Mouse (Mus musculus) testis, postnatal 14 days (tissue): Measurements from ENCODE around the gene Pif1.

Experiments used
- DNase-seq: peaks from one replicate; pipeline ENCODE4 v3.0.0; 2021; ENCODE audit warnings: low spot score

Pif1 gene

DNA sequence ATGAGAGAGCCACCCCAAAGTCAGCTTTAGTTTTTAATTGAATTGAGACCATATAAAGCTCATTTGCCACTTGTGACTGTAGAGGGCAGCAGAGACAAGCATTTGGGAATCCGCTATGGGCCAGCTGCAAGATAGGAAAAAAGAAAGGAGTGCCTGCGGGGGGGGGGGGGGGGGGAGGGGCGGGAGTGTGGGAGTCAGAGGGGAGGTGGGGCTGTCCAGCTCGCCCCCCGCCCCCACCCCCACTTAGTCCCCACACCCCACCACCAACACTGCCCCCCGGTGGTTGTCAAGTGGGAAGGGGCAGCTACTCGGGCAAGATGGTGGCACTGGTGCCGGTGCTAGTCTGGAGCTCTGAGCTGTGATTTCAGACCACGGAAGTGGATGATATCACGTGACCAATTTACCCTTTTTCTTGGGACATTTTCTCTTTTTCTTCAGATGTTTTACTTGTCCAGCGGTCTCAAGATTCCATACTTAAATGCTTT is 11.8 kb downstream of the Pif1 start:
- DNase-seq: peak; percentile 62

DNA sequence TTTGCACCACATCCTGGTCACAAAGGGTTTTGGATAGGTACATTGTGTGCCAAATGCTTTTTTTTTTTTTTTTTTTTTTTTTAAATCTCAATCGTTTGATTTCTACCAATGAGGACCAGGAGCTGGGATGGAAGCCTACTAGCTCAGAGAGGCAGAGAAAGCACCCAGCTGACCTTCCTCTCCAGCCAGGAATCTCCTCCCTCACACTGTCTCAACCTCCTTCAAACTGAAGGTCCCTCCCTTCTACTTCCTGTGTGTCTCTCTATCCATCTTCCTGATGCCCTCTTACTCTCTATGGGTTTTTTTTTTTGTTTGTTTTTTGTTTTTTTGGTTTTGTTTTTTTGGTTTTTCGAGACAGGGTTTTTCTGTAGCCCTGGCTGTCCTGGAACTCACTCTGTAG is 14.0 kb downstream of the Pif1 start:
- DNase-seq: no peak

DNA sequence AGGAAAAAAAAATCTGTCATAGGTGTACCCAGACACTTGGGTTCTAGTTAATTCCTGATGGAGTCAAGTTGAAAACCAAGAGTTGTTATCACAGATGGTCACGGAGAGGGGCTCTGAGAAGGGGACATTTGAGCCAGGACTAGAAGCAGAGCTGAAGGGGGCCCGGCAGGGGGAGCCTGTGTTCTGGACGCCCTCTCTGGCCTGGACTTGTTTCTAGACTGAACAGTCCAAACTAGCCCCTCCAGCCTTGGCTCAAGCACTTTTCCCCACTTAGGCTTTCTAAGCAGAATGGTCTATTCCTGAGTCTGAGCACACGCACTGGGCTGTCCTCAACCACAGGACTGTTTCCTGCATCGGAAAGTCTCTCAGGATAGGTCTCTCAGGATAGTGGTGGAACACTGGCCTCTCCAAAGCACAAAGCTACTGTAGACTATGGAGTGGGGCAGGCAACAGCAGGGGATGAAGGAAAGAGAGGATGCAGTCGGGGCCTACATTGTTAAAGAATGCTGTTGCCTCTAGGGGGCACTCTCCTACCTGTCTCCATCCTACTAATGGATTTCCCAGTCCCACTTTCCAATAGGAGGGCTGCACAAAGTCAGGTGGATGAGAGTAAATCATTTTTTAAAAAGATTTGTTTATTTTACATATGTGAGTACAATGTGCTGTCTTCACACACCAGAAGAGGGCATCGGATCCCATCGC is 16.6 kb downstream of the Pif1 start:
- DNase-seq: no peak

DNA sequence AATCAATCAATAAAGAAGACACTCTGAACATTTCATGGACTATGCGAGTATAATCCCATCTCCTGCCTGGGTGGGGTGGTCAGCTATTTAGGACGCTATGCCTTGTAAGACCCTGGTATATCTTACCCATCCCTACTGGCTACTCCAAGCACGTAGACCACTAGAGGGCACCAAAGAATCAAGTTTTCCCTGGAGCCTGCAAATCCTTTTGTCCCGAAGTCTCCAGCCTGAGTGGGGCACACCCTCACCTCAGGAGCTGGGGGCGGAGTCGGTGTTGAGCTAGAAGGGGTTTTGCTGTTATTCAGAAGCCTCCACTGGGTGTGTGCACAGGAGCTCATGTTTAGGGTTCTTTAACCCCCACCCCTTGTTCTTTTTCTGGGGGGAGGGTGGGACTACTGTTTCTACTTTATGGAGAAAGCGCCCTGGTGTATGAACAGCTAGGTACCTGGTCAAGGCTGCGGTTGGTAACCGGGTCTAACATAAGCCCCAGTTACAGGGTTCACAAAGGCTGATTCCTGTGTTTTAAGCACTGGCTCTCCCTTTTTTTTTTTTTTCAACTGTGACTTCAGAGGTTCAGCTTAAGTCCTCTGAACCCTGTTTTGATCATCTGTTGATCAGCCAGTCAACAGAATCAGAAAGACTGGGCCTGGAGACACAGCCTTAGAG is 18.6 kb downstream of the Pif1 start:
- peak; percentile 73 for DNase-seq

DNA sequence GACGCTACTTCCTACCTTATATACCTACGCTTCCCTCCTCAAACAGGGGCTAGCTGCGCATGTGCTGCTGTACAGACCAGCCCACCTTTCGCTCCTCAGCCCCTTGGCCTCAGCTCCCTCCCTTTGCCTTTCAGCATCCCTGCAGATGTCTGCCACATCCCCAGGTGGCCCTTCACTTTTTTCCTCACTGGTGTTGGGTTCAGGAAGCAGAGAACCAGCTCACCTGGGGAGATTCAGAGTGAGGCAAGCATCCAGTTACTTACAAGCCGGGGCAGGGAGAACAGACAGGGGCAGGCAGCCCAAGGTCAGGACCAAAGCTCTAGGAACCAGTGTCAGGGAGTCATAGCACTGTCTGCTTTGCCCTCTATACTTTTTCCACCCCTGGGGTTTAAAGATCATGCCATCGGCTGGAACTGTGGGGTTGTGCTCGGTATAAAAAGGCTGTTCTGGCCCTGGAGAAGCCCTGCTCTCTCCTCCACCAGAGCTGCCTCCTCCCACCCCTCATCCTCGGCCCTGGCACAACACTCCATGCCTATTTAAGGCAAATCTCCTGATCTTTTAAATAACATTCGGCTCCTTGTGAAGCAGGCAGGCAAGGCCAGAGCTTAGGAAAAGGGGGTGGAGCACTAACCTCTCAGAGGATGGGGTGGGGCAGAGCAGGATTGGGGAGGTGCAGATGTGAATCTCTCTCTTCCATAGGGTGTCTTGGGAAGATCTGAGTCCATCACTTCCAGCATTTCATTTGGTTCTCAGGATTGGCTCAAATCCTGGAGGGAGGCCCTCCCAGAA is 19.6 kb downstream of the Pif1 start:
- no peak for DNase-seq

DNA sequence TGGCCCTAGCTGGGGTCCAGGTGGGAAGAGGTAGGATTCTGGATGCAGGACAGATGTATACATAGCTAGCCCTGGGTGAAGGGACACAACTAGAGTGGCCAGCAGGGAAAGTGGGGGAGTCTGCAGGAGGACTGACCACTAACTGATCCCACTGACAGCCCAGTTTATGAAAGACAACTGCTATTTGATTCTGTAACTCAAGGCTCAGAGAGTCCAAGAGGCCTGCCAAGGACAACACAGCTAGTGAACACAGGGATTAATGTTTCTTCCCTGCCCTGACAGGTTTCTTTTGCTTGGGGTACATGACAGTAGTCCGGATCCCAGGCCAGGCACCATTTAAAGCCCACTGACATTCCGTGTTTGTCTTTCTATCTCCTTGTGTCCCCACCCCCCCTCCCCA is 20.2 kb downstream of the Pif1 start:
- no peak for DNase-seq

DNA sequence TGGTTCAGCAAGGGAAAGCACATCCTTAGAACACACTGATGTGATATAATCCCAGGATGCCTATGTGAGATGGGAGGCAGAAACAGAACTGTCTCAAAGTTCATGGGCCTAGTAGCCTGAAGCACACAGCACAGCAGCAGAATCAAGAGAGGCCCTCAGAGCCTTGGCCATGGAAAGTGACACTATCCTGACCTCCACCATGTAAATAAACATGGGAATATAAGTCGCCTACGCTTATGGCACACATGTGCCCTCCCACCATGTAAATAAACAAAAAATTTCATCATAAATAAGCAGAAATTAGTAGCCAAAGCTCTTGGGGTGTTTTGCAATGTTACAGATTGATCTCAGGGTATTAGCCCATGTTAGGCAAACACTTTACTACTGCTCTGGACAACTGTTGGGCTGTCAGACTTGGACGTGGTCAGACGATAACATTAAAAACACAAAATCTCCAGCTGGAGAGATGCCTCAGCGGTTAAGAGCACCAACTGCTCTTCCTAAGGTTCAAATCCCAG is 25.1 kb downstream of the Pif1 start:
- DNase-seq: no peak

DNA sequence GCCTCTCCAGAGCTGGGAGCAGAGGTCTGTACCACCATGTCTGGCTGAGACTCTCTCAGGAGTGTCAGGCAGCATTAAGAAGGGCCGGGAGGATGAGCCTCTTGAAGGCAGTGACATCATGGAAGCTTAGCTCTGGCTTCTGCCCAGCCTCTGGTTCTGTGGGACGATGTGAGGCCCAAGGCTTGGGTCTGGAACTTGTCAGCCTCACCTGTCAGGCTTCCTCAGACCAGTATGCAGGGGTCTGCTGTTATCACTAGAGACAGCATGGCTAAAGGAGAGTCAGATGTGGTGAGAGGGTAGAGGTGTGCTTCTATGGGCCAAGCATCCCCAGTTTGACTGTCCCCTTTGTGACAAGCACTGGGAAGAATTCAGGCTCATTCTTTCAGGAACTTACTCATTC is 26.1 kb downstream of the Pif1 start:
- DNase-seq: no peak

DNA sequence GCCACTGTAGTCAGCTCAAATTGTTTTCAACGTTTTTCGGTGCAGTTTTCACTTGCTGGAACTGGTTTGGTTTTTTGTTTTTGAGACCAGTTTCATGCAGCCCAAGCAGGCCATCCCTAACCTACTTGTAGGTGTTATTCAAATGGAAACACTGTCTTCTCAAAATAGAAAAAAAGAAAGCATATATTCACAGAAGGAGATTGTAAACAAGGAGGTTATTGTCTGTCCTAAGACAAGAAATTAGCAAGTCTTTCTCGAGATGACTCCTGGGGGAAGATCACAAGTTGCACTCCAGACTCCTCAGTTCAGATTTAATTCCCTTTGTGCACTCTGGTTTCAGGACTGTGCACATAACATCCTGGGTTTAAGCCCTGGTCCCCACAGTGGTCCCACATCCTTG is 32.4 kb downstream of the Pif1 start:
- DNase-seq: no peak

DNA sequence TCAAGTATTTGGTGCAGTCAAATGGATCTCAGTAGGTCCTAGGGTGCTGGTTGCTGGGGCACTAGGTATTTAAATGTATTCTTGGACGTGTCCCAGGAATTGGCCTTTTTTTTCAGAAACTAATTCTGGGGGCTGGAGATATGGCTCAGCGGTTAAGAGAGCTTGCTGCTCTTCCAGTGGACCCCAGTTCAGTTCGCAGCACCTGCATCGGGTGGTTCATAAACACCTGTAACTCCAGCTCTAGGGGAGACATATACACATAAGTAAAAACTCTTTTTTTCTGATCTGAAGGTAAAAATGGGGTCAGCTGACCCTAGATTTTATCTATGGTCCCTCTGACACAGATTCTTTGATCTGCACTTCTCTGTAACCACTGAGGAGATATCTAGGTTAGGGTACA is 34.2 kb downstream of the Pif1 start:
- no peak for DNase-seq

DNA sequence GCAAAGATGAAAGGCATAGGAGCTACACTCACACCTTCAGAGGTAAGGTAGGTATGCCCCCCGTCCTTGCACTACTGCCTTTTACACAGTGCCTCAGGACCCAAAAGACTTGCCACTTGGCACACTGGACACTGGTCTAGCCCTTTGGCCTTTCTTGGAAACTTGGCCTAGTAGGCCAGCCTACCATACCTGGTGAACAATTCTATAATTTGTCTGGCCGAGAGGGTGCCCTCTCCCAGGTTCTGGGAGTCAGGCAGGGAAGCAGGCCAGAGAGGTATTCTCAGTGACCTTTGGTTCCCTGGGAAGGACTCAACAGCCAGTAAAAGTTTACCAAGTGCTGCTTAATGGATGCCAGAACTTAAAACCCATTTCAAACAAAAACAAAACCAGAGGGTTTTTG is 34.7 kb downstream of the Pif1 start:
- no peak for DNase-seq

DNA sequence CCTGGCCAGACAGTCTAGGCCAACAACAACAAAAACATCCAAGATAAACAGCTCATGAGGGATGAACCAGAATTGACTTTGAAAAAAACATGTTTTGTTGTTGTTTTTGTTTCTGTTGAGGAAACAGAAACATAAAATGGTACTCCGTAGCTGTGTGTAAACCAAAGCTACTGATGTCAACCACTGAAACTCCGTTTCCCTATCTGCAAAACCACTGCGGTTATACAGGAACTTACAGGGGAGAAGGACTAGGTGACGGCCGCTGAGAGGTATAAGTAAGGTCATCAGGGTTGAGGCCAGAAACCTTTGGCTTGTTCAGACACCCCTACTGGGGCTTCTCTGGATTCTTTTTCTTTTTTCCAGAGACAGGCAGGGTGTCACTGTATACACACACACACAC is 35.9 kb downstream of the Pif1 start:
- DNase-seq: no peak

DNA sequence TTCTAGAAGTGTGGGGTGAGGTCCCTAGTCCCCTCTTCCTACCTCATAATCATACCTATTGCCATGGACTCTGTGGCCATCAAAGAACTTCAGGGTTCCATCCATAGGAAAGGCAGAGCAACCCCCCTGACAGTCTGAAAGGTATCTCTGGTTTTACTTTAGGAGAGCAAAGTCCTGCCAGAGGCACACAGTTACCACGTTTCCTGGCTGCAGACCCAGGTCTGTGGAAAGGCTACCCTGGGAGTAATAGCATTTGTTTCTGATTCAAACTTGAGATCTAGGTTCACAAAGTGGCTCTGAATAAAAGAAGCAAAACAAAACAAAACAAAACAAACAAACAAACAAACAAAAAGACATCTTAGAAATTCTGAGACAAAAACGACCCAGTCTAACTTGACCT is 37.3 kb downstream of the Pif1 start:
- DNase-seq: no peak

DNA sequence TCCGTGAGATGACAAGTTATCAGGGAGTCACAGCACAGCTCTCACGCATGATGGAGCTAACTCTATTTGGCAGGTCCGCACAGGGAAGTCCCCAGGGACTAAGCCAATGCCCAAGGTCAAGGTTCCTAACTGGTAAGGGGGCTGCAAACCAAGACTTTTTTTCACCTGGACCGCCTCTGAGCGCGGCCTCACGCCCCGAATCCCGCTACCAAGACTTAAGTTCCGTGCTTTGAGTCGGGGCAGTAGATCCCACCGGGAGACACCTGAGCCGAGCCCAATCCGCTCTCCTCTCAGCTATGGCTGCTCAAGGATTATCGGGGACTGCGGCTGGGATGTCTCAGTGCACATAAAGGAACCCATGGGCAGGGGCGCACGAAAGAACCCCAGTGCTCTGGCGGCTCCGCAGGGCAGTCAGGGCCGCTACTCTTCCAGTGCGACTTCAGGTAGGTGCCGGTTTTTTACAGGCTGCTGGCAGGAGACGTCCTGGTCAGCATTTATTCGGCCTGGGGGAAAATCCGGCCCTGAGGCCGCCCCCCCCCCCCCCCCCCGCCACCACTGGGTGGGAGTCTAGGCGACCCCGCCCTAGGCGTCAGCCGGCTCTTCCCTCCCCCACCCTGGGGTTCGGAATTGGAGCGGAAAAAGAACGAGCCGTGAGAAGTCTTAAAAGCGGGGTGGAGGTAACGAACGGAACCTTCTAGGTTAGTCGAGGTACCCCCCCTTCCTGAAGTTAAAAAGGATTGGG is 42.2 kb downstream of the Pif1 start, which contains the start of gene Rbpms2:
Gene Rbpms2 (plus strand): TSS at position 624 of the 742 bp plus-strand sequence.
- DNase-seq: peak; percentile 36

DNA sequence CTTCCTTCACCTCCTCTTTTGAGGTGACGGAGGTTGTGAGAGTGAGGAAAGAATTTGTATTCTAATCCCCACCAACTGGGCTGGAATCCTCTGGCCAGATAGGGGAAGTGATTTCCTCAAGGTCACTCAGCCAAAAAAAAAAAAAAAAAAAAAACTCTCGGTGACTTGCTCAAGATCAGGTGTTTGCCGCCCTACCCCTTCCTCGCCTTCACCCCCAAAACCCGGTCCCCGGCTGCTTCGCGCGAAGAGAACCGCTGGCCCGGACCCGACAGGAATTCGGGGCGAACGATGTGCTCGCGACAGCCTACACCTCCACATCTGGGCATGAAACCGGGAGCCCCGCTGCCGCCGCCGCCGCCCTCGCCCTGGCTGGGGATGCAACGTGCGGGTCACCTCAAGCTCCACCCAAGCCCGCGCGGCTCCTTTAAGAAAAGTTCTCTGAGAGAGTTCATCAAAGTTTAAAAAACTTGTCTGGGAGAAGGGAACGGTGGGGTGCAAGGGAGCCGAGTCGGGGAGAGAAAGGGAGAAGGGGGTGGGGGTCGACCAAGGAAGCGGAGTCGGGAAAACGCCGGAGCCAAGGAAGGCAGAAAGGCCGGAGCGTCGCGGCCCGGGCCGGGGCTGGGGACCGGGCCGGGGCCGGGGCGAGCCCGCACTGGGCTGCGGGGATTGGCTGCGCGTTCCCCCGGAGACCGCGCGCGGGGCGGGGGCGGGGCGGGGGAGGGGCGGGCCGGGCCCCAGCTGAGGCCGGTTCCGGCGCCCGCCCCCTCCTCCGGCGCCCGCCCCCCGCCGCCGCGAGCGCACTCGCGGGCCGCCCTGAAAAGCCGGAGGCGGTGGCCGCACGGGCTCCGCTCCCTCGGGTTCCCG is 43.0 kb downstream of the Pif1 start:
- peak; percentile 57 for DNase-seq

DNA sequence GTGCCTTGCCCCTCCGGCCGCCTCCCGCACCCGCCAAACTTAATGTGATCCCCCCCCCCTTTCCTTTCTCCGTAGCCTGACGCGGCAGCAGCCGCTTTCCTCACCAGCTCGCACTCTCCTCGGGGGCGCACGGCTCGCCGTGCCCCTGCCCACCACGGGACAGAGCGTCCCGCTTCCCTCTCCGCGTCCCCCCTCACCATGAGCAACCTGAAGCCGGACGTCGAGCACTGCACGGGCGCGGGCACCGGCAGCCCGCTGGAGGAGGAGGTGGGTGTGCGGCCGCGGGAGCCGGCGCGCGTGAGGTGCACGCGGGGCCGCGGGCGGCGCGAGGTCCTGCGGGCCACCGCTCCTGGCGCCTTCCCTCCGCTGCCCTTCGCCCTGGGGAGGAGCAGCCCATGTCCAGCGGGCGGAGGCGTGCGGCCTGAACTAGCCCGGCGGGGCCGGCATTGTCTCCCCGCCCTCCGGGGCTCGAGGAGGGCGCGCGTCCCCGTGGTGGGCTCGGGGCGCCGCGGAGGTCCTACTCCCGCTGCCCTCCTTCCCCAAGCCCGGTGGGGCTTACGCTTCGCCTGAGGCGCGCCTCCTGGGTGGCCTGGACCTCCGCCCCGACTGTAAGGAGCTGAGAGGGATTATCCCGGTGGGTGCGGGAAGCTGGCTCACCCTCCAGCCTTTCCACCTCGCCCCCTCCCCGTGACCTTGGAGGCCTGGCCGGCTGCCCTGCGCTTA is 43.8 kb downstream of the Pif1 start:
- DNase-seq: peak; percentile 63

DNA sequence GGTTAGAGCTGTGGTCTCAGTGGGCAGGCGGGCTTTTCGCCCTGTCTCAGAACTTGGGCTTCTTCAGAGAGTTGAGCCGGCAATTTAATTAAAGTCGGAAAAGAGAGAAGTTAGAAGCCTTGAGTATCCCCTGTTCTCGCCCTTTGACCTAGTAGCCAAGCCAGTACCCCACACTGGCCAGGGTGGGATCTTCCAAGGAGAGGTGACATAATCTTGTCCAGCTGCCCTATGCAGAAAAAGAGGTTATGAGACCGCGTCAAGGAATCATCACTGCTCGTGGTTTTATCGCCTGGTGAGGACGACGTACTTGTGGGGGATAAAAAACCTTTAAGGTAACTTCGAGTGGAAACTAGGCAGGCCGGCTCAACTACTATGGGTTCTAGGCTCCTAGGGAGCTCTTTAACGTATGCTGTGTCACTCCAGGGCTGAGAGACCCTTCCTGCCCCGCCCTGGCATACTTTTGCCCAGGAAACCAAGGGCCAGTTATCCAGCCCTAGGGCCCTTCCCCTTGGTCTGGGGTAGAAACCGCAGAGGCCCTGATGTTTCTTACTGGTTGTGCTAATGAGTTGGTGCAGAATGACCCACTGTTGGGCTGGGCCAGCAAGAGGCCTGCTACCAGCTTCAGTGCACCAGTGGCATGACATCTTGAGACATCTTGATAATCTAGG is 44.5 kb downstream of the Pif1 start:
- DNase-seq: no peak

DNA sequence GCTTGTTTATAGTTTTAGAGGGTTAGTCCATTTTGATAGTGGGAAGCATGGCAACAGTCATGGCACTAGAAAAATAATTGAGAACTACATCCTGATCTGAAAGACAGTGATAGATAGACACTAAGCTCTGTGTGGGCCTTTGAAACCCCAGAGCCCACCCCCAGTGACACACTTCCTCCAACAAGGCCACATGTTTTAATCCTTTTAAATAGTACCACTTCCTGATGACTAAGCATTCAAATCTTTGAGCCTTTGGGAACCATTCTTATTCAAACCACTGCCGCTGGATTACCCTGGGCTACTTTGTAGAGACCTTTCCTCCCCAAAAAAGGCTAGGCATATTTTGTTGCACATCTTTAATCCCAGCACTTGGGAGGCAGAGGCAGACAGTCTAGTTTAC is 48.8 kb downstream of the Pif1 start:
- no peak for DNase-seq

DNA sequence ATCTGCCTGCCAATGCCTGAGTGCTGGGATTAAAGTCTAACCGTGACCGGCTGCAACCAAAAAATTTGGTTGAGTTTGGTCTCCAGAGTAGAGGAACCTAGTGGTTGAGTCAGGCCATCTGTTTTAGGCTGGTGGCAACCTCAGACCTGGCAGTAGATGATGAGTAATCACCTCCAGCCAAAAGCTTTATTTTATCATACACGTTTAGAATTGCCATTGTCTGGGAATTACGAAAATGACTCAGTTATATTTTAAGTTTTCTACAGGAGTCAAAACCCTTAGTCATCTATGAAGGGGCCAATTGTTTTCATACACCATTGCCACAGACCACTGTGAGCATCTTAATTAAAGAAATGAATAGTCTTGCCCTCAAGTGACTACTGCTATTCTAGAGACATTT is 50.0 kb downstream of the Pif1 start:
- DNase-seq: no peak

DNA sequence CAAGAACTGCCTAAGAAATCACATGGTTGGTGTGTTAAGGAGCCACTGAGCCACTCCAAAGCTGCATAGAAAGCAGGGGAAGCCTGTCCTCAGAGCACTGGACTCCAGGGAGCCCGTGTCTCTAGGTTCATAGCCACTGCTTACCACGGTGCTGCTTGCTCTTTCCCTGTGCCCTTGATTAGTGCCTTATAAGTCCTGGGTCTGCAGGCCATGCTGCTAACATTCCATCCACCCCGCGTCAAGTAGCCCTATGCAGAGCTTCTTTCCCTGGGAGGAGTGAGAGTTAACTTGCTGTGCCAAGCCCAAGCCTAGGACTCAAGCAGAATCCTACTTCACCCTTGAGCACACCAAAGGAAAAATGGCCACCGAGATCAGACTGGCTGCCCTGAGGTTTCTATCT is 52.1 kb downstream of the Pif1 start:
- DNase-seq: no peak
